Mouse (Mus musculus): ENCODE data around the gene Pitx2.

DNA sequence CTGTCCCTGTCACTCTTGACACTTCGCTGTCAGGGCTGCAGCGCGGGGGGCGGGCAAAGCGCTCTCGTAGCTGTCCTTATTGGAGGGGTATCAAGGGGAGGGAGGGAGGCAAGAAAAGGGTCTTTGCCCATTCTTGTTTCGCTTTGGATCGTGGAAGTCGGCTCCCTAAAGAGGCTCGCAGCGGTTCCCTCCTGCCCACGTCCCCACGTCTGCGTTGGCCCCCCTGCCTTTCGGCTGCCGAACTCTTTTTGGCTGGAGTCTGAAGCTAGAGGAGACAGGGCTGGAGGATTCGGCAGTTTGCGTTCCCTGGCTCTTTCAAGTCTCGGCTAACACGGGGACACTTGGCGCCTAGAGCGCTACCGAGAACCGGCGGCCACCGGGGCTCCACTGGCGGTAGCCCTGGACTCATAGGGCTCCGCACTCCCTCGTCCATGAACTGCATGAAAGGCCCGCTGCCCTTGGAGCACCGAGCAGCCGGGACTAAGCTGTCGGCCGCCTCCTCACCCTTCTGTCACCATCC lies 14.5 kb downstream of the Pitx2 start:
- no peak for TF ChIP-seq CTCF (IDR thresholded peaks at IDR 0.05; ENCODE audit: low read depth)
- TF ChIP-seq EP300 (IDR thresholded peaks at IDR 0.05; ENCODE audit: low read depth), result no peak

All from liver, postnatal 0 days (tissue).